Mouse (Mus musculus) stomach, postnatal 0 days (tissue): ENCODE results near the gene Myh7b. TPM values are rescaled to one million over a fixed set of nuclear protein-coding genes. Genes with fewer than 3 reads are reported as not detected.

Experiments used
- ATAC-seq: fragments of 200-750 bp; cut with Nextera tagmentation; 2 replicates; pipeline ENCODE4 v1.8.0; 2017; ENCODE audit not compliant: low FRiP score, low TSS enrichment
- DNase-seq: peaks from one replicate; pipeline ENCODE4 v3.0.0-alpha.2; 2016; ENCODE audit warnings: low spot score
- H3K27ac ChIP-seq: fragments of 300-500 bp; sonication (generic); replicated peaks from 2 replicates; pipeline ENCODE4 v1.5.1; 2014; ENCODE audit warnings: mild to moderate bottlenecking, control low read depth
- H3K27me3 ChIP-seq: fragments of 300-500 bp; sonication (generic); 2 replicates; pipeline ENCODE4 v1.6.1; 2014; ENCODE audit warnings: low read length; ENCODE audit not compliant: control insufficient read depth, insufficient read depth
- H3K36me3 ChIP-seq: fragments of 300-500 bp; sonication (generic); 2 replicates; pipeline ENCODE4 v1.6.1; 2014; ENCODE audit warnings: low read length, mixed read lengths; ENCODE audit not compliant: control insufficient read depth, insufficient read depth
- H3K4me1 ChIP-seq: fragments of 300-500 bp; sonication (generic); replicated peaks from 2 replicates; pipeline ENCODE4 v1.6.1; 2014; ENCODE audit warnings: antibody characterized with exemption; ENCODE audit not compliant: control insufficient read depth, insufficient read depth
- H3K4me2 ChIP-seq: fragments of 300-500 bp; sonication (generic); replicated peaks from 2 replicates; pipeline ENCODE4 v1.6.1; 2014; ENCODE audit warnings: low read depth, mild to moderate bottlenecking, control low read depth, moderate library complexity
- H3K4me3 ChIP-seq: fragments of 300-500 bp; sonication (generic); 2 replicates; pipeline ENCODE4 v1.5.1; 2014; ENCODE audit warnings: low read depth, low read length, control low read depth
- H3K9ac ChIP-seq: fragments of 300-500 bp; sonication (generic); 2 replicates; pipeline ENCODE4 v1.6.1; 2014; ENCODE audit warnings: mild to moderate bottlenecking, low read length, control low read depth, mixed read lengths
- H3K9me3 ChIP-seq: fragments of 300-500 bp; sonication (generic); 2 replicates; pipeline ENCODE4 v1.6.1; 2016; ENCODE audit warnings: low read length; ENCODE audit not compliant: control insufficient read depth
- CTCF ChIP-seq: IDR thresholded peaks from 2 replicates; pipeline ENCODE4 v1.5.1; 2016; ENCODE audit warnings: antibody characterized with exemption, low read depth, mild to moderate bottlenecking, moderate library complexity
- EP300 ChIP-seq: optimal IDR thresholded peaks from 2 replicates; pipeline ENCODE3; 2016; ENCODE audit warnings: antibody characterized with exemption
- WGBS: fragments of 180-500 bp; shearing (Covaris S2); extraction: QIAGEN DNeasy Blood & Tissue Kit; methylation state at CpG from one replicate; pipeline ENCODE4 v1.1.7; 2014; 5-methylcytosine and 5-hydroxymethylcytosine counted together
- polyA plus RNA-seq: library from polyadenylated mRNA; unstranded; fragments of >200 nt; fragmentation: Nextera tagmentation; extraction: Ambion mirVana; gene quantifications from 2 replicates; pipeline ENCODE4 v1.2.1, GENCODE M21; 2015

The Myh7b gene
- polyA plus RNA-seq, 1 experiment from 2014 or later, result 0.05 TPM

DNA sequence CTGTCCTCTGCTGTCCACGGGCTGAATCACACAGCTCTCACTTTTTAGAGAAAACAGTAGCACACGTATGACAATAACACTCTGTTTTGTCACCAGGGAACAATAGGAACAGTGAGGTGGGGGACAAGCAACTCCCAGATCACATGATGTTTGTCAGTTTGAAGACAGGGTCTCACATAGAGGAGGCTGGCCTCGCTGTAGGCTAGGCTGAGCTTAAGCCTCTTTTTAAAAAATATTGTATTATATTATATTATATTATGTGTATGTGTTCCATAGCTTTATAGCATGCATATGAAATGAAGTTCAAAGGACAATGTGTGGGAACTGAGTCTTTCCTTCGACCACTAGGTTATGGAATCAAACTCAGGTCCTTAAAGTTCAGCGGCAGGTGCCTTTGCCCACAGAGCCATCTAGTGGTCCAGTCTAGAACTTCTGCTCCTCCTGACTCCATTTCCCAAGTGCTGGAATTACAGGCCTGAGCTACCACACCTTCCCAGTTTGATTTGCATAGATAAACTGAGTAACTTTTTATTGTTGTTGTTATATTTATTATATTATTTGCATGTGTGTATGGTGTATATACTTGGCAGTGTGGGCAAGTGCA lies 27.0 kb upstream of the Myh7b start:
- Histone ChIP-seq H3K9me3 (no peaks in the 10 kb centered on the region), H3K4me1 (no peaks in the 10 kb centered on the region), H3K27me3 (no peaks in the 10 kb centered on the region), H3K27ac (no peak overlapping the region), H3K9ac (no peak overlapping the region), H3K36me3 (no peaks in the 10 kb centered on the region), H3K4me2 (no peak overlapping the region), H3K4me3 (no peak overlapping the region)
- peak; percentile 93 for TF ChIP-seq CTCF
- TF ChIP-seq EP300, result no peak
- WGBS, result 50% methylated on average over 5 of the region's 5 CpGs
- DNase-seq, result peak; percentile 72
- peak; percentile 8; the same call in 1 of the 2 replicates for ATAC-seq

DNA sequence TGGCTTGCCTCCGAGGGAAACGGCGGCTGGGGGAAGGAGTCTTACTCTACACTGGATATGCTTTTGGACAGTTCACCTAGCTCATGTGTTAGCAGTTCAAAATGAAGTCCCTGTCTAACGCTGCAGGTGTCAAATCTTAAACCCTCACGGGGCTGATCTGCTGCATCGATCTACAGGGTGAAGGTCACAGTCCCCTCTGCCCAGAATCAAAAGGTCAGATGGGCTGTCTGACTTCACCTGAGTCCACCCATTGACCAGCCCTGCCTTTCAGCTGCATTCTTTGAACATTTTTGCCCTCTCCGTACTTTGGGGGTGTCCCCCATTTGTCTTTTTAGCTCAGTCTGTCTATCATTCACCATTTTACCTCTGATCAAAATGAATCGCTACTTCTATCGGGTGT lies 25.9 kb upstream of the Myh7b start:
- no peak for DNase-seq
- Histone ChIP-seq H3K9me3 (no peaks in the 10 kb centered on the region), H3K27ac (no peak overlapping the region; the same call in 1 of the 2 replicates), H3K27me3 (no peaks in the 10 kb centered on the region), H3K4me2 (no peak overlapping the region), H3K9ac (no peak overlapping the region), H3K4me1 (no peaks in the 10 kb centered on the region), H3K36me3 (no peaks in the 10 kb centered on the region), H3K4me3 (no peak overlapping the region)
- TF ChIP-seq EP300 (no peak), CTCF (no peak)
- no peak for ATAC-seq
- 89% methylated on average over 9 of the region's 9 CpGs for WGBS

DNA sequence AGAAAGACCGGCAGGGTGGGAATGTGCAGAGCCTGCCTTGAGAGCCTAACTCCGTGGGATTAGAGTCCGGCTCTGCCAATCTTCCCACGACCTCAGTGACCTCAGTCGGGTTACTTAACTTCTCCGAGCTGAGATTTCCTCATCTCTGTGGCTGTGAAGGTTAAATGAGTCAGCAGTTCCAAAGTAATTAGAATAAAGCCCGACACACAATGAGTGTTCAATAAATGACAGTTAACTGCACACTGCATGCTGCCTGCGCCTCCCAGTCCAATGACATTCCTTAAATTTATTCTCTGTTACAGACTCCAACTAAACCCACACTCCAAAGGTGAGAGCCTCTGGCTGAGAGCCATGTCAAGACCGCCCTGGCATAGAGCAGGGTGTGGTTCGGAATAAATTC lies 25.5 kb upstream of the Myh7b start:
- TF ChIP-seq EP300 (no peak), CTCF (no peak)
- ATAC-seq (peak; percentile 35; the same call in 1 of the 2 replicates), DNase-seq (no peak)
- Histone ChIP-seq H3K27ac (no peak overlapping the region; the same call in 1 of the 2 replicates), H3K27me3 (no peaks in the 10 kb centered on the region), H3K9ac (no peak overlapping the region), H3K4me2 (no peak overlapping the region), H3K9me3 (no peaks in the 10 kb centered on the region), H3K4me1 (no peaks in the 10 kb centered on the region), H3K36me3 (no peaks in the 10 kb centered on the region), H3K4me3 (no peak overlapping the region)
- WGBS, result 54% methylated on average over 10 of the region's 10 CpGs

DNA sequence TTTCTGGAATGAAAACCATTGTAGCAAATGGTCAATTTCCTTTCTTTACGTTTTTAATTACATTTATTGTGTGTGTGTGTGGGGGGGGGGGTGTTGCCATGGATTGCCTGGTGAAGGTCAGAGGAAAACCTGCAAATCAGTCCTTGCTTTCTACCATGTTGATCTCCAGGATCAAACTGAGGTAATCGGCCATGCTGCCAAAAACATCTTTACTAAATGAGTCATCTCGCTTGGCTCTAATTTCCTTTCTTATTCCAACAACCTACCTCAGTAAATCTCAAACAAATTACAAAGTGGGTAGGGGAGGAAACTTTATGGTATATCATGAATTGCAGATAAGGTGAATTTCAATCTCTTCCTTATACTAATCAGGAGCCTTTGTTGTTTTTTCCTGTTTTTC lies 22.9 kb upstream of the Myh7b start:
- no peak for DNase-seq
- H3K36me3 ChIP-seq, result no peaks in the 10 kb centered on the region
- no peak overlapping the region for H3K9ac ChIP-seq
- no peak for ATAC-seq
- TF ChIP-seq CTCF, result no peak
- no peak for TF ChIP-seq EP300
- H3K27me3 ChIP-seq, result no peaks in the 10 kb centered on the region
- H3K4me3 ChIP-seq, result no peak overlapping the region
- no peaks in the 10 kb centered on the region for H3K4me1 ChIP-seq
- no peak overlapping the region for H3K4me2 ChIP-seq
- no peaks in the 10 kb centered on the region for H3K9me3 ChIP-seq
- WGBS, result 49% methylated on average over 3 of the region's 3 CpGs
- H3K27ac ChIP-seq, result no peak overlapping the region

DNA sequence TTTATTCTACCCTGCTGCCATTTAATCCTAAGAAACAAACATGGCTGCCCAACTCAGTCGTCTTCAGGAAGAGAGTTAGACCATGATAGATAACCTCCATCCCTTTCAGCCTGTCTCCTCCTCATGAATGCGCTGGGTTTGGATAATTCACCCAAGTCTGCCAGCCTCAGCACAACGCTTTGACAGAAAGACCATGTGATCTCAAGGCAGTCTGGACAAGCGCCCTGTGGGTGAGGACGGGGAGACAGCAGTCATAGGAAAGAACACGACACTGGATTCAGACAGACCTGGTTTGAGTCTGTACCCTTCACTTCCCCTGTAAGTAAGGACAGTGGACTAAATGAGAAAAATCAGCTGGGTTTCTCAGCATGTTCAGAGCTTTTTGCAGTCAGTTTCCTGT lies 21.5 kb upstream of the Myh7b start:
- Histone ChIP-seq H3K4me2 (no peak overlapping the region), H3K36me3 (no peaks in the 10 kb centered on the region), H3K27ac (peak overlapping the region; percentile 49), H3K27me3 (no peaks in the 10 kb centered on the region), H3K4me3 (no peak overlapping the region), H3K9me3 (no peaks in the 10 kb centered on the region), H3K4me1 (no peaks in the 10 kb centered on the region), H3K9ac (no peak overlapping the region)
- no peak for TF ChIP-seq CTCF
- ATAC-seq, result no peak
- DNase-seq, result no peak
- WGBS, result 71% methylated on average over 6 of the region's 6 CpGs

DNA sequence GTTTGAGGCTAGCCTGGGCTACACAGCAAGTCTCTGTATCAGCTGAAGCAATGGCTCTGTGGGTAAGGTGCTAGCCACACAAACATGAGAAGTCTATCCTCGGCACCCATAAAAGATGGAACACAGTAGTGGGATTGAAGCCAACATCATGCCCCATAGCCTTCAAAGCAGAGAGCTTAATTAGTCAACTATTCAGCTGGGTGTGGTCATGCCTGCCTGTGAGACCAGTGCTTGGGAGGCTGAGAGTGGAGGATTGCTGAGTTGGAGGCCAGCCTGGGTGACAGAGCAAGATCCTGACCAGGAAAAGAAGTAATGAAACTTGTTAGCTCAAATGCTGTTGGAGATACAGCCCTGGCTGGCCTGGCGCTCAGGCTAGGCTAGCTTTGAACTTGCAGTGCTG lies 20.1 kb upstream of the Myh7b start:
- 77% methylated on average over 2 of the region's 2 CpGs for WGBS
- Histone ChIP-seq H3K36me3 (no peaks in the 10 kb centered on the region), H3K9ac (no peak overlapping the region), H3K27me3 (no peaks in the 10 kb centered on the region), H3K4me3 (no peak overlapping the region), H3K4me2 (no peak overlapping the region), H3K27ac (peak overlapping the region; percentile 49; the same call in 1 of the 2 replicates), H3K4me1 (no peaks in the 10 kb centered on the region), H3K9me3 (no peaks in the 10 kb centered on the region)
- DNase-seq (no peak), ATAC-seq (peak; percentile 56)
- no peak for TF ChIP-seq EP300
- TF ChIP-seq CTCF, result no peak
